Mouse (Mus musculus) heart, postnatal 0 days (tissue): ENCODE measurements around the gene Nat10.

Experiments
- CTCF ChIP-seq: IDR thresholded peaks from 2 replicates; pipeline ENCODE4 v1.5.1; 2016; ENCODE audit warnings: antibody characterized with exemption, control low read depth, low read depth
- EP300 ChIP-seq: IDR thresholded peaks from 2 replicates; pipeline ENCODE4 v1.6.1; 2016; ENCODE audit warnings: antibody characterized with exemption, low read depth

GRCm38 (mm10) chr2:103675391-103675790 lies 85.7 kb downstream of the Nat10 start:
- TF ChIP-seq CTCF = no peak
- no peak for TF ChIP-seq EP300
